Mouse (Mus musculus) splenic B cell, adult 2 months (primary cell): ENCODE data around the gene Psd4.

Experiments
- DNase-seq: peaks from one replicate; pipeline ENCODE4 v3.0.0-alpha.2; 2011; ENCODE audit warnings: low read depth, low spot score
- H3K27me3 ChIP-seq: 2 replicates; pipeline ENCODE4 v1.6.1; 2012; ENCODE audit warnings: mild to moderate bottlenecking, low read length, moderate library complexity, mixed read lengths; ENCODE audit not compliant: control insufficient read depth, poor library complexity, insufficient read depth, severe bottlenecking
- H3K36me3 ChIP-seq: 2 replicates; pipeline ENCODE4 v1.6.1; 2012; ENCODE audit warnings: mild to moderate bottlenecking, low read length, moderate library complexity, mixed read lengths; ENCODE audit not compliant: control insufficient read depth, poor library complexity, insufficient read depth, severe bottlenecking

Psd4 gene

GRCm38 (mm10) chr2:24407701-24408485 lies 40.5 kb downstream of the Psd4 start:
- peaks cover 13% of the 10 kb centered on the region for H3K36me3 ChIP-seq
- no peak for DNase-seq
- H3K27me3 ChIP-seq = no peaks in the 10 kb centered on the region

- DNase-seq = peak; percentile 75
- Histone ChIP-seq H3K36me3 (peaks cover 13% of the 10 kb centered on the region), H3K27me3 (no peaks in the 10 kb centered on the region)
These were observed 41.8 kb downstream of the Psd4 start for GRCm38 (mm10) chr2:24409166-24409565.

GRCm38 (mm10) chr2:24413172-24413571 lies 45.8 kb downstream of the Psd4 start:
- DNase-seq = no peak
- Histone ChIP-seq H3K36me3 (no peaks in the 10 kb centered on the region), H3K27me3 (no peaks in the 10 kb centered on the region)

- DNase-seq = no peak
- H3K27me3 ChIP-seq = no peaks in the 10 kb centered on the region
- no peaks in the 10 kb centered on the region for H3K36me3 ChIP-seq
These were observed 46.3 kb downstream of the Psd4 start for GRCm38 (mm10) chr2:24413677-24414076.

- H3K36me3 ChIP-seq = no peaks in the 10 kb centered on the region
- no peak for DNase-seq
- no peaks in the 10 kb centered on the region for H3K27me3 ChIP-seq
These were observed 49.3 kb downstream of the Psd4 start for GRCm38 (mm10) chr2:24416668-24417067.

GRCm38 (mm10) chr2:24417106-24417505 lies 49.7 kb downstream of the Psd4 start:
- DNase-seq = no peak
- no peaks in the 10 kb centered on the region for H3K36me3 ChIP-seq
- no peaks in the 10 kb centered on the region for H3K27me3 ChIP-seq

GRCm38 (mm10) chr2:24417564-24417963 lies 50.2 kb downstream of the Psd4 start:
- H3K36me3 ChIP-seq = no peaks in the 10 kb centered on the region
- no peak for DNase-seq
- no peaks in the 10 kb centered on the region for H3K27me3 ChIP-seq

GRCm38 (mm10) chr2:24421211-24421863 lies 54.0 kb downstream of the Psd4 start:
- Histone ChIP-seq H3K27me3 (no peaks in the 10 kb centered on the region), H3K36me3 (no peaks in the 10 kb centered on the region)
- DNase-seq = no peak

GRCm38 (mm10) chr2:24422815-24423214 lies 55.4 kb downstream of the Psd4 start:
- no peaks in the 10 kb centered on the region for H3K36me3 ChIP-seq
- no peaks in the 10 kb centered on the region for H3K27me3 ChIP-seq
- DNase-seq = no peak

GRCm38 (mm10) chr2:24425630-24426029 lies 58.2 kb downstream of the Psd4 start:
- no peaks in the 10 kb centered on the region for H3K36me3 ChIP-seq
- H3K27me3 ChIP-seq = no peaks in the 10 kb centered on the region
- no peak for DNase-seq

GRCm38 (mm10) chr2:24427866-24428675 lies 60.7 kb downstream of the Psd4 start:
- Histone ChIP-seq H3K36me3 (no peaks in the 10 kb centered on the region), H3K27me3 (no peaks in the 10 kb centered on the region)
- DNase-seq = no peak

- no peaks in the 10 kb centered on the region for H3K27me3 ChIP-seq
- H3K36me3 ChIP-seq = no peaks in the 10 kb centered on the region
- DNase-seq = no peak
These were observed 62.4 kb downstream of the Psd4 start for GRCm38 (mm10) chr2:24429806-24430205.

GRCm38 (mm10) chr2:24434670-24435069 lies 67.3 kb downstream of the Psd4 start:
- Histone ChIP-seq H3K36me3 (no peaks in the 10 kb centered on the region), H3K27me3 (no peaks in the 10 kb centered on the region)
- DNase-seq = no peak

GRCm38 (mm10) chr2:24435699-24436098 lies 68.3 kb downstream of the Psd4 start:
- no peak for DNase-seq
- no peaks in the 10 kb centered on the region for H3K27me3 ChIP-seq
- H3K36me3 ChIP-seq = no peaks in the 10 kb centered on the region

- H3K27me3 ChIP-seq = no peaks in the 10 kb centered on the region
- no peaks in the 10 kb centered on the region for H3K36me3 ChIP-seq
- no peak for DNase-seq
These were observed 72.7 kb downstream of the Psd4 start for GRCm38 (mm10) chr2:24440056-24440455.
